Mouse (Mus musculus): ENCODE measurements around the gene Vps26b. TPM values are rescaled to one million over a fixed set of nuclear protein-coding genes. Genes with fewer than 3 reads are reported as not detected.

The Vps26b gene
- total RNA-seq (2021), result 10 to 100 TPM; 27.8 to 28.5 TPM
- long read RNA-seq, experiment 1, transcript Vps26b-201 (6 exons, 3,575 nt), result major isoform, 10 of 12 reads
- long read RNA-seq, experiment 1, partial matches to known transcripts, result 0 of 12 reads
- long read RNA-seq, experiment 1, other reads (novel, unspliced or antisense), result 2 of 12 reads
- long read RNA-seq, experiment 2, transcript Vps26b-201 (6 exons, 3,575 nt), result major isoform, 6 of 8 reads
- long read RNA-seq, experiment 2, partial matches to known transcripts, result 0 of 8 reads
- long read RNA-seq, experiment 2, other reads (novel, unspliced or antisense), result 2 of 8 reads

- peak; percentile 97 to 98 for DNase-seq
These were observed at the start of gene Vps26b, which contains the start of gene Ncapd3 for GRCm38 (mm10) chr9:27029828-27030762. Gene Vps26b, minus strand, starts transcription at chr9:27030065. Gene Ncapd3, plus strand, starts transcription at chr9:27030175.

- DNase-seq, result no peak
These were observed 45.9 kb upstream of the Vps26b start for GRCm38 (mm10) chr9:27075812-27076211.

- no peak for DNase-seq
These were observed 44.8 kb upstream of the Vps26b start for GRCm38 (mm10) chr9:27074677-27075076.

- DNase-seq, result no peak
These were observed 41.0 kb upstream of the Vps26b start for GRCm38 (mm10) chr9:27070895-27071294.

- no peak for DNase-seq
These were observed 28.5 kb upstream of the Vps26b start for GRCm38 (mm10) chr9:27058341-27058740.

- no peak for DNase-seq
These were observed 19.6 kb upstream of the Vps26b start for GRCm38 (mm10) chr9:27049492-27049891.

- DNase-seq, result no peak
These were observed 14.0 kb upstream of the Vps26b start for GRCm38 (mm10) chr9:27043892-27044291.

- no peak for DNase-seq
These were observed 867 bp upstream of the Vps26b start for GRCm38 (mm10) chr9:27030763-27031100.

- peak; percentile 48 to 57 for DNase-seq
These were observed 640 bp downstream of the Vps26b start for GRCm38 (mm10) chr9:27029022-27029827.

- DNase-seq, result no peak
These were observed 3.2 kb downstream of the Vps26b start for GRCm38 (mm10) chr9:27026708-27027107.

GRCm38 (mm10) chr9:27023681-27024080 is 6.2 kb downstream of the Vps26b start:
- DNase-seq, result peak in 1 of 2 experiments; percentile 10

GRCm38 (mm10) chr9:27018961-27019360 is 10.9 kb downstream of the Vps26b start:
- DNase-seq, result no peak

GRCm38 (mm10) chr9:27011572-27011971 is 18.3 kb downstream of the Vps26b start:
- DNase-seq, result no peak

GRCm38 (mm10) chr9:27009231-27009630 is 20.6 kb downstream of the Vps26b start:
- DNase-seq, result no peak

- no peak for DNase-seq
These were observed 23.0 kb downstream of the Vps26b start for GRCm38 (mm10) chr9:27006866-27007265.

- no peak for DNase-seq
These were observed 23.9 kb downstream of the Vps26b start for GRCm38 (mm10) chr9:27005933-27006332.

- DNase-seq, result no peak
These were observed 24.6 kb downstream of the Vps26b start for GRCm38 (mm10) chr9:27005231-27005630.

- DNase-seq, result peak; percentile 97
These were observed 30.1 kb downstream of the Vps26b start, which contains the start of the genes Acad8 and Thyn1 for GRCm38 (mm10) chr9:26999461-27000395. Gene Acad8, minus strand, starts transcription at chr9:26999566. Gene Thyn1, plus strand, starts transcription at chr9:26999710.

- no peak for DNase-seq
These were observed 31.0 kb downstream of the Vps26b start for GRCm38 (mm10) chr9:26998669-26999460.

GRCm38 (mm10) chr9:26997501-26997900 is 32.4 kb downstream of the Vps26b start:
- DNase-seq, result no peak

Data from heart, adult 18-20 months (tissue).